Mouse (Mus musculus): ENCODE measurements at regions not wholly inside any gene's neighbourhood (a gene's known extent, or its start where the extent isn't known, plus 50 kb on each side); places are given as distances from the start of the nearest gene placed in this dataset.

DNA sequence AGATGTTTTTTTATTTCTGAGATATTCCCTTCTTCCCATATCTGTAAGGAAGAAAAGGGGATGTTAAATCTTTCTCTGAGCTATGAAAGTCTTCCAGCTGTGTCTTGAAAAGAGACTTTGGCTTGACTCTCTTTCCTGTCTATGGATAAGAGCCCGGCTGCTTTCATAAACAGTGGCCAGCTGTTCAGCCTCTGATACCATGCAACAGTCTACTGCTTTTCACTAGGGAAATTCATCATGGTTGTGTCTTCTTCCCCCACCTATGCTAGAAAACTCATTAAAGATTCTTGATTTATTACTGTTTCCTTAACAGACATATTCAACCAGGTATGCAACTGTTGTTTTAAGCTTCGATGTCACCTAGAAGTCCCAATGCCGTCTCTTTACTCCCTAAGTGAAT, 213.8 kb upstream of the Ferd3l start:
- no peak for DNase-seq (ENCODE audit: inconsistent age in 2 of 2, low spot score in 1 of 2)

DNA sequence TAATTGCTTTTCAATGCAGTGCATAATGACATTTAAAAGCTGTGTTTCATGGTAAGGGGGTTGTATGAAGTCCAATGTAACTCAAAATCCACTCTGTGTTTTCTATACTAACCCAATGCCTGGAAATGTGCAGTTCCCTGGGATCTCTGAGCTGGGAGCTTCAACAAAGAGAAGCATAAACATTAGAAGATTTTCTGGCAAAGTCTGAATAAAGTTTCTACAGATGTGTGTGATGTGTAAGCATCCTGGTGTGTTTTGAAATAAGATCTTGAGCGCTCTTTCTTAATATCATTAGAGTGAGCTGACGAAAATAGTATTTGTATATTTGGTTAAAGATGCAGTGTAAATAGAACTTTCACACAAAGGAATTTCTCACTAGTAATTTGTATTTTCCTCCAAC, 212.2 kb upstream of the Ferd3l start:
- DNase-seq (ENCODE audit: inconsistent age in 2 of 2, low spot score in 1 of 2), result no peak

DNA sequence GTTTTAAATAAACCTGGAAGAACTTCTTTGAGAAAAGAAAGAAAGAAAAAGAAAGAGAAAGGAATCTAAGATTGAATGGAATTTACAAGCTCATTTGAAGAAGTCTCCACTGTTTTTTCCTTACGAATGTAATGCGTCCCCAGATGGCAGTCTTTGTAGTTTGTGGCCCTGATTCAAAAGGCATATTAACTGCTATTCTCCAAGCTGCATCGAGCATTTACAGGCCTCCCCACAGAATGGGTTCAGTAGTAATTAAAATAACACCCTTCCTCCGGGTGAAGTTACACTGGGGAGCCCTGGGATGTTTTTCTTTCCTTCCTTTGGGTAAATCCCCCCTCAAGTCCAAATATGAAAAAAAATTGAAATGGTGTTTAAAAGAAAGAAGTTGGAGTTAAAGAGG, 211.2 kb upstream of the Ferd3l start:
- no peak for DNase-seq (ENCODE audit: inconsistent age in 2 of 2, low spot score in 1 of 2)

DNA sequence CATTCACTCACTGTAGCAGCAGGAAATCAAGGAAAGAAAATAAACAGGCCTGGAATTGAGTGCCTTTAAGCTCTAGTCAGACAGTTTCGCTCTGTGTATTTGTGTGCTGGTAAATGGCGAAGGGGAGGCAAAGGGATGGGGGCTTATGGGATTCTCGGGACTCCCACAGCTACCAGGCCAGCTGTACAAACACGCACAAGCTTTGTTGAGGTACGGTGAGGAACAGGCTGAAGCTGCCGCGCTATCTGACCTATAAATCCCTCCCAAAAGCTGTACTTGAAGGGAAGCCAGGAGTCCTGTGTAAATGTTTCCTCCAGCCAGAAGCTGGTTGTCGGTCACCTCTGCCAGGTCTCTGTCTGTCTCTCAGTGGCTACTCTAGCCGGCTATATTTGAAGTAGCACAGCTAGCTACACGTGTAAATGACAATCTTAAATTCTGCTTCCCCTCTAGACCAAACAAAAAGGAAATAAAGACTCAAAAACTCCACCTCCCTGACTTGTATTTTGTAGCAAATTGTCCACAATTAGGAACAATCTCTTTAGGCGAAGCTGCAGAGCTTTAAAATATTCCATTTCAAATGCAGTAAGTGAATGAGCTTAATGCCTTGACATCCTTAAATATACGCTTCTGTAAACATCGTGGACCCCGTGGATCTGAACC, 210.5 kb upstream of the Ferd3l start:
- no peak for DNase-seq (ENCODE audit: inconsistent age in 2 of 2, low spot score in 1 of 2)

DNA sequence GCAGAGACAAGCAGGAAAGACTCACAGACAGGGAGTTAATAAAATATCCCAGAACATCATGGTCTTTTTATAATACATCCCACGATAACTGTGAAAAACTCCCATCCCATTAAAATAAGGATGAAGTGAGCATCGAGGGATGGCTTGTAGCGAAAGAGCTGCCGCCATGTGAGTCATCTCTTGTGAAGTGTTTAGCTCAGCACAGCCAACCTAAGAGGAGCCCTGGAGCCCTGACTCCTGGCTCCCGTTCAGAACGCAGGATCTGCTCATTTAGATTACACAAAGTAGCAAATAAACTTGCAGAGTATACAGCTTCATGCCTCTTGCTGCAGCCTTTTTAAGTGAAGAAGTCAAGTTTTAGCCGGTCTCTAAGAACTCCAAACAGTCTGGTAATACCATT, 209.2 kb upstream of the Ferd3l start:
- DNase-seq (ENCODE audit: inconsistent age in 2 of 2, low spot score in 1 of 2), result no peak

DNA sequence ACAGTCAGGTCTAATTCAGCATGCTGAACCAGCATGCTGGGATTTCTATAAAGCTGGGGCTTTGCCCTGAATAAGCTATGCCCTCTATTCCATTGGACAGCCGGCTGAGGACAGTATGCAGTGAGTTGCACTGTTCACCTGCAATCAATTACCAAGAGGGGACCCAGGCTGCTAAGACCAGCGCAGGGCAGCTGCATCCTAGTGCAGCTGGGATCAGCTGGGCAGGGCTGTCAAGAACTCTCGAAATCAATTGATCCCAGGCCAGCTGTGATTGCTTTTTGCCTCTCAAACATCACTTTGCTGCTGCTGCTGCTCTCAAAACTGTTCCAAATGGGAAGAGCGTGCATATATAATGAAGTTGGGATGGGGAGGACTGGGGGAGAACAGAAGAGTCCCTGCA, 196.3 kb upstream of the Ferd3l start:
- no peak for DNase-seq (ENCODE audit: inconsistent age in 2 of 2, low spot score in 1 of 2)

DNA sequence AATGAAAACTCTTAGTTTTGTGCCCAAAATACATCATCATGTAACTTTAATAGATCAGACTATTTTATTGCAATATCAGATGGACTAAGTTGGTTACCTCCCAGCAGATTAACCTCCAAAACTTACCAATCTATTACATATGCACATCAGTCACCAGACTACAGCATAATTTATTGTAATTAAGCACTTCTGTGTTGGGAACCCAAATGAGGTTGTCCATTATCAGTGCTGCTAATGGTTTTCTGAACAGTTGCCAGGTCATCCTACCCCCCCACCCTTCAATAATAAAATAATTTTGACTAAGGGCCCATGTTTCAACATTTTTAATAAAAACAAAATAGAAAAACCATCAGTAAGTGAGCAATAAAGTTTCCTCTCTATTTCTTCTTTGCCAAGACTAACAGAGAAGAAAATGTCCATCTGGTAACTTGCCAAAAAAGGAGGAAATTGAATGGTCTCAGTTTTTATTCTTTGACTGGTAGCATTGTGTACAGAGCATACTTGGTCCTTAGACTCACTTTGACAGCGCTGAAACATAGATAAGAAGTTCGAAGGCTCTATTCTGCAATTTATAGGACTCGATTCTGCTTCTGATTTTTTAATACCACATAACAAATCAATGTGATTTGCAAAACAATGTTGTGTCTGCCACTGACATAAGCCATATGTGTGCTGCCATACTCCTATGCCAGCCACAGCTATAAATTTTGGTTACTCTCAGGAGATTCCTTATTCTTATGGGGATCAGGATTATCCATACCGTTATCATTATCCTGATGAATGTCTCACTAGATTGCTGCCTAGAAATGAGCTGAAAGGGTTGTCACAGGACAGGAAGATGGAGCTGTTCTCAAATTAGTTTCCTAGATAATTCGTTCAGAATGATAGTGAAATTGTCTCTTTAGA, 152.4 kb upstream of the Ferd3l start:
- DNase-seq (ENCODE audit: inconsistent age in 2 of 2, low spot score in 1 of 2), result no peak

DNA sequence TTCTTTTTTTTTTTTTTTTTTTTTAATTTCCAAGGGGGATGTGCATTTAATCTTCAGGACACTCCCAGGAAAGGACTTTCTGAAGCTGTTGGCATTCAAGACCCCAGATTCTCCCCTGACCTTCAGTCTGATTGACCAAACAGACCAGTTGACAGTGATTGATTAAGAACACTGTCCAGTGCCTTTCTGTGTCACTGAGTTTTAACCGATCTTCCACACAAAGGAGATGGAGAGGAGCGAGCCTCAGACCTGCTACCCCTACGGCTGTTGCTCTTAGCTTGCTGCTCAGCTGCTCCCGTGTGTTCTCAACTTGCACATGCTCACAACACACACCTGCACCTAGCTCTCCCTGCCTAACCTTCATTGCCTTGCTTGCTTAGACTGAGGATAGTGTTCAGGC, 149.7 kb upstream of the Ferd3l start:
- no peak for DNase-seq (ENCODE audit: inconsistent age in 2 of 2, low spot score in 1 of 2)

DNA sequence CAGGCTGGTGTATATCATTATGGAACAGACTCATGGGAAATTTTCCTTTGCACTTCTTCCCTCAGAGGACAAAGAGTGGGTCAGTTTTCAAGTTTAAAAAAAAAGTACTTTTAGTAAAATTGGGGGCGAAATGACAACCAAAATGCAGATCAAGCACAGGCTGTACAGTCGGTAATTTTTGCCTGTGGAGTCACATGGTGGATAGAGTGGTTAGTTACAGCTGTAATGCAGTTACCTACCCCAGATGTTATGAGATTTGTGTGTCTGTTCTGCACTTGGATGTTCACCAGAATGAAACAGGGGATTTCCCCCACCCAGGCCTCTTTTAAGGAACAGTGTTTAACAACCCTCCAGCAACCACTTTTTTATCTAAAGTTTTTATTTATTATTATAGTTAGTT, 148.3 kb upstream of the Ferd3l start:
- DNase-seq (ENCODE audit: inconsistent age in 2 of 2, low spot score in 1 of 2), result no peak

DNA sequence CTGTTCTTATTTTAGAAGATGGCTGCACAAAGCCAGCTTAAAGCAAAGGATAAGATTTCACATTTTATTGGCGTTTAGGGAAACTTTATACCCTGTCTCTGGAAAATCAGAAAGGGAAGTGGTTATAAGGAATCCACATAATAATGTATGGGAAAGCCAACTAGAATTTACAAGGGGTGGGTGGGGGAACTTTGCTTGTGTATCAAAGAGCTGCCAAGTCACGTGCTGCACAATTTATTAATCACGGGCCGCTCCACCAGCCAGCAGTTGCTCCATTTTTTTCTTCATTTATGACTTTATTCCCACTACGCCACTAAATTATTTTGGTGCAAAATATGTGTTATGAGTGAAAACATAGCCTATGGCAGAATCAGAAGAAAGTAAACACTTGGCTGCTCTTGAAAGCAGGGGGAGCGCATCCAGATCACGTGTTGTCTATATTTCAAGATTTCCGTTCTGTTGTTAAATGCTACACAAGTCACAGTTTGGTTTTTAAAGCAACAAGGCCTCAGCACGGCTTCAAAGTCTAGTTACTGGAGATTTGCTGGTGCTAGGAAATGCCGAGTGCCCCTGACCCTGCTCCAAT, 123.9 kb upstream of the Ferd3l start:
- DNase-seq (ENCODE audit: inconsistent age in 2 of 2, low spot score in 1 of 2), result no peak

DNA sequence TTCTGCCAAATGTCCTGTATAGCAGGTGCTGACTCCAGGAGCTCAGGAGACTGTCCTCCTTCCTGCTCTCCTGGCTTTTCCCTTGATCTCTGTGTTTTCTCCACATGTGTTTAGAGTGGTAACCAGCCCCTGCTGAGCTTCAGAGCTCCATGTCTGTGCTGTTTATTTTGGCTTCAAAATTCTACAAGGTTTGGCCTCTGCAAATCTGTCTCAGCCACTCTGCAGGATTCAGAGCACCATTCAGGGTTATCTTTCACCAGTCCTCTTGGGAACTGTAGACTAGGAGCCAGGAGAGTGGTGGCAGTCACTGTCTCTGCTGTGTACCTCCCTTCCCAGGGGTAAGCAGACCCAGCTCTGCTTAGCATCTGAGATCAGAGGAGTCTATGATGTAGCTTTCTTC, 102.7 kb upstream of the Ferd3l start:
- no peak for DNase-seq (ENCODE audit: inconsistent age in 2 of 2, low spot score in 1 of 2)

DNA sequence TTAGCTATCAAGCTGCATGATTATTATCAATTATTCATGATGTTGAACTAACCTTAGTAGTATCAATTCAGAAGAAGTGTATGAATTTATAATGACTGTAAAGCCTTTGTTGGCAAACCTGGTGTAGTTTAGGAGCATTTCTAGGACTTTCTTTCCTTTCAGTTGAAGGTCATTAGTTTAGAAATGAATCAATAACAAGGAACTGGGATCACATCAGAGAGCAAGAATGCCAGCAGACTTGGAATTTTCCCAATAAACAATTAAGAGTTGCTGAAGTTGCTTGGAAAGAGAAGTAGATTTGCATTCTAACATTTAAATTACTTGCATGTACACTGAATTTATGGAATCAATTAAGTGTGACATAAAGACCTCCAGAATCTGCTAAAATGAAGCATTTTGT, 79.1 kb upstream of the Ferd3l start:
- DNase-seq (ENCODE audit: inconsistent age in 2 of 2, low spot score in 1 of 2), result no peak

DNA sequence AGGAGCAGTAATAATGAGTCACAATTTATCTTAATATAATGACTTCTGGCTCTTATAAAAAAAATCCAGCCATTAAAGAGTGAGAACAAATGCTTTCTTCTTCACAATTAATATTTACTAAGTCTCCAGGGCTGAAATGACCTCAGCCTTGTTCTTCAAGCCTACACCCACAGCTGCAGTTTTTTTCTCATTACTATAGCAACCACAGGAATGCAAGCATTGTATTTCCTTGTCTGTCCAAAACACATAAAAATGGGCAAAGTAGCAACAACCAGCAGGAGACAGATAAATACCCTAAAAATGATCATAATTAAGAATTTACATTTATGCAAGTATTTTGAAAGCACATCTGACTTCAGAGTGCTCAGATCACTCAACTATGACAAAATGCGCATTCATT, 76.5 kb upstream of the Ferd3l start:
- no peak for DNase-seq (ENCODE audit: inconsistent age in 2 of 2, low spot score in 1 of 2)
